Mouse (Mus musculus) midbrain, postnatal 0 days (tissue): ENCODE measurements around the gene Exog. TPM values are rescaled to one million over a fixed set of nuclear protein-coding genes. Genes with fewer than 3 reads are reported as not detected.

ENCODE experiments used
- ATAC-seq: fragments of 200-750 bp; cut with Nextera tagmentation; 2 replicates; pipeline ENCODE4 v1.8.0; 2017; ENCODE audit warnings: moderate number of reproducible peaks, mild to moderate bottlenecking, moderate TSS enrichment, moderate library complexity; ENCODE audit not compliant: low FRiP score
- DNase-seq: peaks from one replicate; pipeline ENCODE4 v3.0.0-alpha.2; 2015; ENCODE audit warnings: low spot score
- H3K27ac ChIP-seq: fragments of 300-500 bp; sonication (generic); 2 replicates; pipeline ENCODE4 v1.5.1; 2014; ENCODE audit warnings: low read depth, mild to moderate bottlenecking, low read length, mixed read lengths
- H3K27me3 ChIP-seq: fragments of 300-500 bp; sonication (generic); 2 replicates; pipeline ENCODE4 v1.6.1; 2014; ENCODE audit warnings: low read length, control low read depth, mixed read lengths; ENCODE audit not compliant: insufficient read depth
- H3K36me3 ChIP-seq: fragments of 300-500 bp; sonication (generic); 2 replicates; pipeline ENCODE4 v1.6.1; 2014; ENCODE audit warnings: low read length, control low read depth, mixed read lengths; ENCODE audit not compliant: insufficient read depth
- H3K4me1 ChIP-seq: fragments of 300-500 bp; sonication (generic); 2 replicates; pipeline ENCODE4 v1.6.1; 2014; ENCODE audit warnings: mild to moderate bottlenecking, control low read depth, antibody characterized with exemption, low read length, mixed read lengths; ENCODE audit not compliant: insufficient read depth
- H3K4me2 ChIP-seq: fragments of 300-500 bp; sonication (generic); 2 replicates; pipeline ENCODE4 v1.6.1; 2014; ENCODE audit warnings: low read depth, mild to moderate bottlenecking, low read length, mixed read lengths; ENCODE audit not compliant: poor library complexity, severe bottlenecking
- H3K4me3 ChIP-seq: fragments of 300-500 bp; sonication (generic); 2 replicates; pipeline ENCODE4 v1.5.1; 2014; ENCODE audit warnings: low read depth, mild to moderate bottlenecking, low read length, moderate library complexity
- H3K9ac ChIP-seq: fragments of 300-500 bp; sonication (generic); replicated peaks from 2 replicates; pipeline ENCODE4 v1.6.1; 2014; ENCODE audit warnings: mild to moderate bottlenecking, low read length, moderate library complexity, mixed read lengths; ENCODE audit not compliant: poor library complexity, severe bottlenecking
- H3K9me3 ChIP-seq: fragments of 300-500 bp; sonication (generic); 2 replicates; pipeline ENCODE4 v1.6.1; 2016; ENCODE audit warnings: low read length, control low read depth
- CTCF ChIP-seq: IDR thresholded peaks from 2 replicates; pipeline ENCODE4 v1.5.1; 2016; ENCODE audit warnings: antibody characterized with exemption, mild to moderate bottlenecking
- WGBS: fragments of 180-500 bp; shearing (Covaris S2); extraction: QIAGEN DNeasy Blood & Tissue Kit; methylation state at CpG from one replicate; pipeline ENCODE4 v1.1.7; 2014; 5-methylcytosine and 5-hydroxymethylcytosine counted together
- polyA plus RNA-seq: library from polyadenylated mRNA; unstranded; fragments of >200 nt; fragmentation: Nextera tagmentation; extraction: Ambion mirVana; gene quantifications from 2 replicates; pipeline ENCODE4 v1.2.1, GENCODE M21; 2015
- total RNA-seq: library from RNA; depleted of rRNA; stranded (reverse); fragments of >200 nt; gene quantifications from 2 replicates; pipeline ENCODE4 v1.2.3, GENCODE M21; 2014

Gene Exog
- total and polyA plus RNA-seq, 2 experiments from 2014 or later, result 26.0 to 36.8 TPM

- 59% methylated on average over 7 of the region's 7 CpGs for WGBS
Measured at GRCm38 (mm10) chr9:119425217-119425975, 19.3 kb upstream of the Exog start.

GRCm38 (mm10) chr9:119425976-119426415 is 18.7 kb upstream of the Exog start:
- peaks cover 3% of the 10 kb centered on the region for H3K4me1 ChIP-seq
- no peaks in the 10 kb centered on the region for H3K27me3 ChIP-seq
- H3K9ac ChIP-seq, result no peak overlapping the region
- no peak for ATAC-seq
- H3K36me3 ChIP-seq, result peaks cover 15% of the 10 kb centered on the region
- DNase-seq, result no peak
- no peak overlapping the region for H3K27ac ChIP-seq
- no peak overlapping the region for H3K4me2 ChIP-seq
- H3K9me3 ChIP-seq, result no peaks in the 10 kb centered on the region
- 93% methylated on average over 13 of the region's 13 CpGs for WGBS
- no peak overlapping the region for H3K4me3 ChIP-seq
- TF ChIP-seq CTCF, result no peak

More at GRCm38 (mm10) chr9:119425217-119425975, 19.3 kb upstream of the Exog start:
- H3K27ac ChIP-seq, result no peak overlapping the region; the same call in 1 of the 2 replicates
- H3K4me3 ChIP-seq, result no peak overlapping the region
- DNase-seq, result peak; percentile 70
- H3K27me3 ChIP-seq, result no peaks in the 10 kb centered on the region
- no peaks in the 10 kb centered on the region for H3K9me3 ChIP-seq
- 0 out of 2 replicates have a peak, but pooled peaks have one; percentile 29 for ATAC-seq
- H3K4me1 ChIP-seq, result peaks cover 3% of the 10 kb centered on the region
- H3K36me3 ChIP-seq, result peaks cover 13% of the 10 kb centered on the region
- H3K9ac ChIP-seq, result no peak overlapping the region
- H3K4me2 ChIP-seq, result no peak overlapping the region
- TF ChIP-seq CTCF, result no peak

- peaks cover 3% of the 10 kb centered on the region for H3K4me1 ChIP-seq
- H3K9me3 ChIP-seq, result no peaks in the 10 kb centered on the region
- no peaks in the 10 kb centered on the region for H3K27me3 ChIP-seq
- no peak overlapping the region for H3K9ac ChIP-seq
- H3K4me3 ChIP-seq, result no peak overlapping the region
- H3K4me2 ChIP-seq, result no peak overlapping the region
- H3K36me3 ChIP-seq, result peaks cover 18% of the 10 kb centered on the region
- no peak for ATAC-seq
- H3K27ac ChIP-seq, result no peak overlapping the region
- DNase-seq, result no peak
- TF ChIP-seq CTCF, result no peak
- 77% methylated on average over 7 of the region's 7 CpGs for WGBS
Measured at GRCm38 (mm10) chr9:119426483-119426882, 18.3 kb upstream of the Exog start.

DNA sequence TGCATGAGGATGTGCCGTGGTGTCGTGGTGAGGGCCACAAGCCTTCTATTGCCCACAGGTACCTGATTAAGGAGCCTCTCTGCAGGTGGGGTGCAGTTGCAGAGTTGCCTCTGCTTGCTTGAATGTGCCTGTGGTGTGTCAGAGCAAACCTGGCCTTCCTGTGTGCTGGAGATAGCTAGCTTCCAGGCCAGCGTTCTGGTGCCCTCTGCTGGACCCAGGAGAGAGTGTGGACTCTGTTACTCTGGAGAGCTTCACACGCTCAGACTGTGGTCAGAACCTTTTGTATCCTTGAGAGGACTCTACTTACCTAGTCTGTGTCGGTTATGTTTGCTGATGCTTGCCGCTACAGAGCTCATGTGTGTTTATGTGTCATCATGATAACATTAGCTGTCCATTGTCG is 14.4 kb upstream of the Exog start:
- 62% methylated on average over 7 of the region's 7 CpGs for WGBS
- peaks cover under 1% of the 10 kb centered on the region; the same call in 1 of the 2 replicates for H3K4me1 ChIP-seq
- peak; percentile 92 for TF ChIP-seq CTCF
- peak; percentile 68; the same call in 1 of the 2 replicates for ATAC-seq
- DNase-seq, result peak; percentile 88
- H3K9ac ChIP-seq, result no peak overlapping the region
- H3K4me3 ChIP-seq, result no peak overlapping the region
- H3K4me2 ChIP-seq, result no peak overlapping the region
- H3K36me3 ChIP-seq, result peaks cover 47% of the 10 kb centered on the region
- no peaks in the 10 kb centered on the region for H3K9me3 ChIP-seq
- H3K27ac ChIP-seq, result no peak overlapping the region
- H3K27me3 ChIP-seq, result no peaks in the 10 kb centered on the region

DNA sequence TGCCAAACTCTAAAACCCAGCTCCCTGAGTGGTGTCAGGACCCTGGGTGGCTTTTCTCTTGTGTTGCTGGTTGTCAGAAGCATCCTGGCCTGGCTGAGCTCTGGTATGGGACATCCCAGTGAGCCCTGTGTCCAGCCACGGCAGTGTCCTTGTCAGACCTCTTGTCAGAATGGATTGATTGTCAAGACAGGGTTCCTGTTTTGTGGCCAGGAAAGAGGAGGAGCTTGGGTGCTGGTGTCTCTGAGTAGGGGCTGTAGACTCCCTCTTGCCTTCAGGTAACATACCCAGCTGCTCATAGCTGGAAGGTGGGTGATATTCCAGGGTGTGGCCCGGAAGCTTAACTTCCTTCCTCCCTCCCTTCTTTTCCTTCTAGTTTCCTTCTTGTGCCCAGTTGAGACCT is 8.9 kb upstream of the Exog start:
- H3K9ac ChIP-seq, result no peak overlapping the region
- no peak for TF ChIP-seq CTCF
- H3K27ac ChIP-seq, result no peak overlapping the region
- DNase-seq (no peak), ATAC-seq (no peak)
- 80% methylated on average over 2 of the region's 2 CpGs for WGBS
- no peaks in the 10 kb centered on the region for H3K27me3 ChIP-seq
- no peaks in the 10 kb centered on the region for H3K9me3 ChIP-seq
- peaks cover 62% of the 10 kb centered on the region for H3K36me3 ChIP-seq
- no peak overlapping the region for H3K4me2 ChIP-seq
- H3K4me3 ChIP-seq, result no peak overlapping the region
- no peaks in the 10 kb centered on the region for H3K4me1 ChIP-seq

DNA sequence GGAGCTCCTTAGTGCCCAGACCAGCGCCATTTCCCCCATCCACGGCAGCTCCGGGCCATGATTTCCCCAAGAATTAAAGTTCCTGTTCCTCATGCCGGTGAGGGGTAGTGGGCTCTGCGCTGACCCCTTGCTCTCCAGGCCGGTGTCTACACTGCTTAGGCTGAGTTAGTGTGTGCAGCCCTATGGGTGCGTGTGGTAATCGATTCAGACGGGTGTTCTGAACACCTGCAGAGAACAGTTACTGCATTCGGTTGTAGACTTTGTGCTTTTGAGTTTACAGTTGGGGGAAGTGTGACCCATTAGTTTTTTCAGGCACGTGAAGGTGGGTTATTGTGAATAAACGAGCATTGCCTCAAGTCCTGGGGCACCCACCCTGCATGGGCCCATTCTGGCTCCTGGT is 6.7 kb upstream of the Exog start:
- WGBS, result 91% methylated on average over 12 of the region's 12 CpGs
- H3K36me3 ChIP-seq, result peaks cover 50% of the 10 kb centered on the region
- ATAC-seq, result no peak

More for the DNA sequence above, 6.7 kb upstream of the Exog start:
- Histone ChIP-seq H3K4me2 (no peak overlapping the region), H3K9ac (no peak overlapping the region), H3K27me3 (no peaks in the 10 kb centered on the region), H3K9me3 (no peaks in the 10 kb centered on the region), H3K4me3 (no peak overlapping the region), H3K27ac (no peak overlapping the region), H3K4me1 (no peaks in the 10 kb centered on the region)
- no peak for DNase-seq
- TF ChIP-seq CTCF, result no peak
